8 mouse cellular contexts compared by ENCODE assay signal in genomic region chr1:97650072-97650471, GRCm38 (mm10). TPM values are rescaled to one million over a fixed set of nuclear protein-coding genes. Genes with fewer than 3 reads are reported as not detected.
DNase-seq lines count a peak whose midpoint lies in the region; ATAC-seq and TF ChIP-seq lines count a peak whose summit lies in the region.

No protein-coding gene starts in this region.

- WGBS in heart, postnatal 0 days, result 57% methylated on average over 6 of the region's 6 CpGs
- 54% methylated on average over 6 of the region's 6 CpGs for WGBS in intestine, postnatal 0 days

- peak; percentile 15 for DNase-seq in heart, postnatal 0 days (ENCODE audit: low spot score)
- DNase-seq in heart, adult 18-20 months, result no peak
- peak; percentile 34 for DNase-seq in 3134 (ENCODE audit: extremely low read depth, insufficient read length, low spot score)
- DNase-seq in NIH3T3 (ENCODE audit: low read depth), result peak; percentile 61
- no peak for DNase-seq in right cerebral cortex, postnatal 14 days
- no peak for DNase-seq in left cerebral cortex, adult 8-10 months (ENCODE audit: low spot score in 2 of 2)
- DNase-seq in left cerebral cortex, adult 11 months (ENCODE audit: low spot score), result no peak

- no peak for TF ChIP-seq EP300 in heart, postnatal 0 days (IDR thresholded peaks at IDR 0.05; ENCODE audit: low read depth)

- no peak for ATAC-seq in heart, postnatal 0 days (ENCODE audit: insufficient read depth, low read depth)
- ATAC-seq in intestine, postnatal 0 days, result peak; percentile 35; the same call in 1 of the 2 replicates

- H3K9me3 ChIP-seq in heart, postnatal 0 days (replicated peaks; ENCODE audit: control insufficient read depth, low read length), result no peaks in the 10 kb centered on the region
- H3K9me3 ChIP-seq in intestine, postnatal 0 days (ENCODE audit: control insufficient read depth), result no peaks in the 10 kb centered on the region

- H3K4me3 ChIP-seq in heart, postnatal 0 days (ENCODE audit: low read depth, low read length), result no peak overlapping the region
- no peak overlapping the region for H3K4me3 ChIP-seq in intestine, postnatal 0 days (ENCODE audit: low read depth, low read length)

- H3K36me3 ChIP-seq in heart, postnatal 0 days (replicated peaks; ENCODE audit: control insufficient read depth, insufficient read depth, low read length), result peaks cover 5% of the 10 kb centered on the region; the same call in 1 of the 2 replicates
- H3K36me3 ChIP-seq in intestine, postnatal 0 days (ENCODE audit: control insufficient read depth, insufficient read depth), result peaks cover 12% of the 10 kb centered on the region; the same call in 1 of the 2 replicates

- H3K27me3 ChIP-seq in heart, postnatal 0 days (ENCODE audit: control insufficient read depth, insufficient read depth, low read length), result no peaks in the 10 kb centered on the region
- H3K27me3 ChIP-seq in intestine, postnatal 0 days (replicated peaks; ENCODE audit: control insufficient read depth, insufficient read depth, low read length), result no peaks in the 10 kb centered on the region

- H3K9ac ChIP-seq in heart, postnatal 0 days (replicated peaks; ENCODE audit: low read depth, low read length), result no peak overlapping the region
- H3K9ac ChIP-seq in intestine, postnatal 0 days (ENCODE audit: low read depth, low read length), result no peak overlapping the region

- H3K4me2 ChIP-seq in heart, postnatal 0 days (ENCODE audit: low read depth, low read length), result no peak overlapping the region
- no peak overlapping the region for H3K4me2 ChIP-seq in intestine, postnatal 0 days (replicated peaks; ENCODE audit: low read depth)

- no peak for TF ChIP-seq CTCF in heart, postnatal 0 days (IDR thresholded peaks at IDR 0.05; ENCODE audit: low read depth)
- TF ChIP-seq CTCF in intestine, postnatal 0 days (IDR thresholded peaks at IDR 0.05; ENCODE audit: low read depth), result no peak

- peaks cover 8% of the 10 kb centered on the region; the same call in 1 of the 2 replicates for H3K4me1 ChIP-seq in heart, postnatal 0 days (ENCODE audit: control insufficient read depth, insufficient read depth)
- H3K4me1 ChIP-seq in intestine, postnatal 0 days (replicated peaks; ENCODE audit: control insufficient read depth, insufficient read depth, low read length), result no peaks in the 10 kb centered on the region

- H3K27ac ChIP-seq in heart, postnatal 0 days (ENCODE audit: low read depth), result no peak overlapping the region
- H3K27ac ChIP-seq in intestine, postnatal 0 days (ENCODE audit: low read depth, low read length), result no peak overlapping the region

RNA-seq across cellular contexts. Expression of gene D1Ertd622e, which starts 11.8 kb away (rescaled TPM):
- 2.2 and 17.5 TPM in 2 replicates for total RNA-seq in heart, postnatal 0 days (2014; rRNA removed; ENCODE audit: low replicate concordance)
- 4.5 and 5.3 TPM in 2 replicates for polyA plus RNA-seq in heart, postnatal 0 days (2015; fragmentation: Nextera tagmentation; extraction: Ambion mirVana)
- total RNA-seq in heart, adult 18-20 months (2021), result 1 to 10 TPM; 3.1 to 4.9 TPM
- 29.5 and 30.2 TPM in 2 replicates for polyA plus RNA-seq in intestine, postnatal 0 days (2015; fragmentation: Nextera tagmentation; extraction: Ambion mirVana)
- total RNA-seq in left cerebral cortex, adult 8-10 months (2022), result 10 to 100 TPM; 73.9 to 95.4 (median 87.4) TPM

Comparison
In these comparisons a context has a peak if more than half of its experiments do, and no peak if none do; other contexts are left out.
1. DNase-seq: peak in heart, postnatal 0 days (single experiment), 3134 (single experiment) and NIH3T3 (single experiment); none in heart, adult 18-20 months (0 of 2), right cerebral cortex, postnatal 14 days (single experiment), left cerebral cortex, adult 8-10 months (0 of 2) and left cerebral cortex, adult 11 months (single experiment).